Mouse (Mus musculus) olfactory bulb, adult 2 months (tissue): Measurements from ENCODE around the gene Dab2ip.

Experiments
- CTCF ChIP-seq: fragments of 200-500 bp; IDR thresholded peaks from 2 replicates; pipeline ENCODE4 v1.5.1; 2012; ENCODE audit warnings: low read depth, mild to moderate bottlenecking, low read length, moderate library complexity; ENCODE audit not compliant: insufficient read depth
- POLR2A ChIP-seq: fragments of 200-500 bp; IDR thresholded peaks from 2 replicates; pipeline ENCODE4 v1.6.1; 2012; ENCODE audit warnings: mild to moderate bottlenecking, low read depth, low read length, moderate library complexity; ENCODE audit not compliant: insufficient read depth

DNA sequence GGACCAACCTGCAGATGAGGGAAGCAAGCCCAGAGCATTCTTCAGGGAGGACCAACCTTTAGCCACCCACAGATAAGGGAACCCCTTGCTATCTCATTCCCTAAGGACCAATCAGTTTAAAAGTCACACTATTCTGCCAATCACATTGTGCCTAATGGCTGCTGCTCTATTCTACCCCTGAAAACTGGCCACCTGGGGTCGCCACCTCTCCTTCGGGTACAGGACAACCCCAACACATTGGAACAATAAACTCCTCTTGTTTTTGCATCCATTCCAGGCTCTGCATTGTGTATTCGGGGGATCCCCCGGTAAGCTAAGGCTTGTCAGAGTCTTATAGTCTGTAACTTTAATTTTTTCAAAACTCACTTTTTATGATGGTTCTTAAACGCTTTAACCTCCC, 203.4 kb downstream of the Dab2ip start:
- no peak for TF ChIP-seq CTCF
- no peak for TF ChIP-seq POLR2A
